Mouse (Mus musculus) embryonic facial prominence, embryonic 12.5 days (tissue): ENCODE results near the gene Maml2. TPM values are rescaled to one million over a fixed set of nuclear protein-coding genes. Genes with fewer than 3 reads are reported as not detected.

Experiments used
- ATAC-seq: fragments of 200-750 bp; cut with Nextera tagmentation; 2 replicates; pipeline ENCODE4 v1.8.0; 2017; ENCODE audit not compliant: insufficient number of reproducible peaks, insufficient read depth, low FRiP score, low TSS enrichment
- H3K27ac ChIP-seq: fragments of 300-500 bp; sonication (generic); 2 replicates; pipeline ENCODE4 v1.5.1; 2016; ENCODE audit warnings: mild to moderate bottlenecking
- H3K27me3 ChIP-seq: fragments of 300-500 bp; sonication (generic); 2 replicates; pipeline ENCODE4 v1.6.1; 2016; ENCODE audit warnings: mild to moderate bottlenecking, moderate library complexity
- H3K36me3 ChIP-seq: fragments of 300-500 bp; sonication (generic); 2 replicates; pipeline ENCODE4 v1.6.1; 2016; ENCODE audit warnings: mild to moderate bottlenecking
- H3K4me1 ChIP-seq: fragments of 300-500 bp; sonication (generic); 2 replicates; pipeline ENCODE4 v1.6.1; 2016
- H3K4me2 ChIP-seq: fragments of 300-500 bp; sonication (generic); replicated peaks from 2 replicates; pipeline ENCODE4 v1.6.1; 2016; ENCODE audit warnings: mild to moderate bottlenecking, moderate library complexity
- H3K4me3 ChIP-seq: fragments of 300-500 bp; sonication (generic); 2 replicates; pipeline ENCODE4 v1.5.1; 2016; ENCODE audit warnings: mild to moderate bottlenecking
- H3K9ac ChIP-seq: fragments of 300-500 bp; sonication (generic); 2 replicates; pipeline ENCODE4 v1.6.1; 2016; ENCODE audit warnings: mild to moderate bottlenecking, moderate library complexity
- H3K9me3 ChIP-seq: fragments of 300-500 bp; sonication (generic); 2 replicates; pipeline ENCODE4 v1.6.1; 2016; ENCODE audit warnings: mild to moderate bottlenecking, moderate library complexity
- WGBS: fragments of 180-500 bp; shearing (Covaris S2); methylation state at CpG from one replicate; pipeline ENCODE4 v1.1.7; 2016; 5-methylcytosine and 5-hydroxymethylcytosine counted together
- polyA plus RNA-seq: library from polyadenylated mRNA; unstranded; fragments of >200 nt; fragmentation: Nextera tagmentation; extraction: Ambion mirVana; gene quantifications from 2 replicates; pipeline ENCODE4 v1.2.1, GENCODE M21; 2016

Maml2 gene
- polyA plus RNA-seq, 1 experiment from 2014 or later: 13.6 TPM

- H3K4me1 ChIP-seq: peaks cover 28% of the 10 kb centered on the region
Measured at GRCm38 (mm10) chr9:13430302-13430701, 132.5 kb downstream of the Maml2 start.

GRCm38 (mm10) chr9:13430744-13431143 is 133.0 kb downstream of the Maml2 start:
- no peak for ATAC-seq
- H3K4me3 ChIP-seq: no peak overlapping the region
- H3K4me2 ChIP-seq: no peak overlapping the region
- no peaks in the 10 kb centered on the region for H3K27me3 ChIP-seq
- no peaks in the 10 kb centered on the region for H3K36me3 ChIP-seq
- no peak overlapping the region for H3K27ac ChIP-seq
- H3K9me3 ChIP-seq: no peaks in the 10 kb centered on the region
- H3K9ac ChIP-seq: no peak overlapping the region
- peaks cover 27% of the 10 kb centered on the region for H3K4me1 ChIP-seq

More at GRCm38 (mm10) chr9:13430302-13430701, 132.5 kb downstream of the Maml2 start:
- H3K27me3 ChIP-seq: no peaks in the 10 kb centered on the region
- no peak overlapping the region for H3K4me3 ChIP-seq
- WGBS: 75% methylated on average over 6 of the region's 6 CpGs
- H3K4me2 ChIP-seq: no peak overlapping the region
- no peak for ATAC-seq
- H3K36me3 ChIP-seq: no peaks in the 10 kb centered on the region
- no peak overlapping the region for H3K9ac ChIP-seq
- H3K27ac ChIP-seq: no peak overlapping the region
- no peaks in the 10 kb centered on the region for H3K9me3 ChIP-seq

- no peak overlapping the region for H3K4me2 ChIP-seq
- no peaks in the 10 kb centered on the region for H3K27me3 ChIP-seq
- WGBS: 94% methylated on average over 3 of the region's 3 CpGs
- no peak overlapping the region for H3K27ac ChIP-seq
- no peaks in the 10 kb centered on the region for H3K9me3 ChIP-seq
- H3K9ac ChIP-seq: no peak overlapping the region
- H3K36me3 ChIP-seq: no peaks in the 10 kb centered on the region
- peaks cover 24% of the 10 kb centered on the region; the same call in 1 of the 2 replicates for H3K4me1 ChIP-seq
- no peak overlapping the region for H3K4me3 ChIP-seq
- ATAC-seq: no peak
Measured at GRCm38 (mm10) chr9:13431646-13432045, 133.9 kb downstream of the Maml2 start.

- Histone ChIP-seq H3K4me1 (peaks cover 19% of the 10 kb centered on the region; the same call in 1 of the 2 replicates), H3K9me3 (peaks cover 6% of the 10 kb centered on the region; the same call in 1 of the 2 replicates), H3K27me3 (no peaks in the 10 kb centered on the region), H3K4me3 (no peak overlapping the region), H3K9ac (no peak overlapping the region), H3K36me3 (no peaks in the 10 kb centered on the region), H3K4me2 (no peak overlapping the region), H3K27ac (no peak overlapping the region)
- no peak for ATAC-seq
- 78% methylated on average over 6 of the region's 6 CpGs for WGBS
Measured at GRCm38 (mm10) chr9:13433501-13434090, 135.8 kb downstream of the Maml2 start.

- WGBS: 85% methylated on average over 6 of the region's 6 CpGs
Measured at GRCm38 (mm10) chr9:13440911-13441310, 143.2 kb downstream of the Maml2 start.

GRCm38 (mm10) chr9:13442012-13442735 is 144.4 kb downstream of the Maml2 start:
- WGBS: 81% methylated on average over 13 of the region's 13 CpGs
- no peak for ATAC-seq

More at GRCm38 (mm10) chr9:13440911-13441310, 143.2 kb downstream of the Maml2 start:
- H3K27me3 ChIP-seq: no peaks in the 10 kb centered on the region
- no peak overlapping the region for H3K9ac ChIP-seq
- H3K4me3 ChIP-seq: no peak overlapping the region
- no peaks in the 10 kb centered on the region for H3K36me3 ChIP-seq
- H3K9me3 ChIP-seq: peaks cover 6% of the 10 kb centered on the region; the same call in 1 of the 2 replicates
- no peak for ATAC-seq
- H3K4me2 ChIP-seq: no peak overlapping the region
- H3K4me1 ChIP-seq: peaks cover 6% of the 10 kb centered on the region; the same call in 1 of the 2 replicates
- no peak overlapping the region for H3K27ac ChIP-seq

GRCm38 (mm10) chr9:13443484-13444211 is 145.9 kb downstream of the Maml2 start:
- Histone ChIP-seq H3K36me3 (no peaks in the 10 kb centered on the region), H3K4me2 (no peak overlapping the region), H3K9ac (no peak overlapping the region), H3K9me3 (no peaks in the 10 kb centered on the region), H3K4me3 (no peak overlapping the region), H3K27ac (no peak overlapping the region), H3K4me1 (no peaks in the 10 kb centered on the region; the same call in 1 of the 2 replicates), H3K27me3 (no peaks in the 10 kb centered on the region)
- 33% methylated on average over 1 of the region's 1 CpGs for WGBS
- no peak for ATAC-seq

More at GRCm38 (mm10) chr9:13442012-13442735, 144.4 kb downstream of the Maml2 start:
- no peak overlapping the region for H3K9ac ChIP-seq
- no peak overlapping the region for H3K27ac ChIP-seq
- H3K27me3 ChIP-seq: no peaks in the 10 kb centered on the region
- no peak overlapping the region for H3K4me2 ChIP-seq
- H3K36me3 ChIP-seq: no peaks in the 10 kb centered on the region
- H3K4me1 ChIP-seq: no peaks in the 10 kb centered on the region
- H3K4me3 ChIP-seq: no peak overlapping the region
- peaks cover 6% of the 10 kb centered on the region; the same call in 1 of the 2 replicates for H3K9me3 ChIP-seq

GRCm38 (mm10) chr9:13446236-13446635 is 148.5 kb downstream of the Maml2 start:
- no peak overlapping the region for H3K4me2 ChIP-seq
- no peaks in the 10 kb centered on the region for H3K36me3 ChIP-seq
- no peaks in the 10 kb centered on the region; the same call in 1 of the 2 replicates for H3K4me1 ChIP-seq
- no peak overlapping the region for H3K4me3 ChIP-seq
- 84% methylated on average over 1 of the region's 1 CpGs for WGBS
- H3K9ac ChIP-seq: no peak overlapping the region
- no peak overlapping the region for H3K27ac ChIP-seq
- H3K27me3 ChIP-seq: no peaks in the 10 kb centered on the region
- ATAC-seq: no peak
- H3K9me3 ChIP-seq: no peaks in the 10 kb centered on the region

- Histone ChIP-seq H3K27me3 (no peaks in the 10 kb centered on the region), H3K36me3 (no peaks in the 10 kb centered on the region), H3K4me1 (no peaks in the 10 kb centered on the region; the same call in 1 of the 2 replicates), H3K9ac (no peak within 1 kb of the TSS), H3K4me2 (no peak within 1 kb of the TSS), H3K27ac (no peak within 1 kb of the TSS), H3K4me3 (no peak within 1 kb of the TSS), H3K9me3 (no peaks in the 10 kb centered on the region)
- ATAC-seq: no peak
- 80% methylated on average over 4 of the region's 4 CpGs for WGBS
Measured at GRCm38 (mm10) chr9:13446703-13447285, 149.0 kb downstream of the Maml2 start, which contains the start of gene Gm17571. Gm17571 (minus strand) TSS chr9:13446753.

GRCm38 (mm10) chr9:13448716-13449115 is 151.0 kb downstream of the Maml2 start:
- Histone ChIP-seq H3K9me3 (no peaks in the 10 kb centered on the region), H3K27ac (no peak overlapping the region), H3K4me1 (no peaks in the 10 kb centered on the region; the same call in 1 of the 2 replicates), H3K4me3 (no peak overlapping the region), H3K9ac (no peak overlapping the region), H3K36me3 (no peaks in the 10 kb centered on the region), H3K4me2 (no peak overlapping the region), H3K27me3 (no peaks in the 10 kb centered on the region)
- WGBS: 95% methylated on average over 3 of the region's 3 CpGs
- ATAC-seq: no peak

- Histone ChIP-seq H3K4me3 (no peak overlapping the region), H3K9me3 (no peaks in the 10 kb centered on the region), H3K27me3 (no peaks in the 10 kb centered on the region), H3K36me3 (no peaks in the 10 kb centered on the region), H3K4me1 (peaks cover 16% of the 10 kb centered on the region), H3K27ac (no peak overlapping the region; the same call in 1 of the 2 replicates), H3K9ac (no peak overlapping the region), H3K4me2 (no peak overlapping the region)
- 33% methylated on average over 7 of the region's 7 CpGs for WGBS
- ATAC-seq: no peak
Measured at GRCm38 (mm10) chr9:13454651-13455123, 156.9 kb downstream of the Maml2 start.
